Mouse (Mus musculus) MEL (cell line): ENCODE measurements around the gene Dnajb8. TPM values are rescaled to one million over a fixed set of nuclear protein-coding genes. Genes with fewer than 3 reads are reported as not detected.

Source experiments
- DNase-seq: peaks from one replicate; pipeline ENCODE4 v3.0.0; 2011; ENCODE audit warnings: low read depth, low spot score
- H3K27ac ChIP-seq: 2 replicates; pipeline ENCODE4 v1.5.1; 2012; ENCODE audit warnings: low read depth, mild to moderate bottlenecking, control low read depth, low read length, moderate library complexity; ENCODE audit not compliant: control insufficient read depth
- H3K27me3 ChIP-seq, 2 experiments: fragments of 150-350 bp in 1 of 2; sonication (generic) in 1 of 2; 2 replicates each; pipeline ENCODE4 v1.6.1; 2012; ENCODE audit warnings: low read length in 2 of 2, mild to moderate bottlenecking in 2 of 2, improper control_type of control experiment in 1 of 2, moderate library complexity in 1 of 2; ENCODE audit not compliant: insufficient read depth in 2 of 2, control insufficient read depth in 1 of 2
- H3K36me3 ChIP-seq, 2 experiments: 2 replicates each; pipeline ENCODE4 v1.6.1; 2012 to 2014; ENCODE audit warnings: low read length in 2 of 2, improper control_type of control experiment in 1 of 2, inconsistent platforms in 1 of 2, mild to moderate bottlenecking in 1 of 2; ENCODE audit not compliant: insufficient read depth in 2 of 2, control insufficient read depth in 1 of 2
- H3K4me1 ChIP-seq, 2 experiments: fragments of 150-350 bp in 1 of 2; sonication (generic) in 1 of 2; 2 replicates each; pipeline ENCODE4 v1.6.1; 2012; ENCODE audit warnings: low read length in 2 of 2, improper control_type of control experiment in 1 of 2, mild to moderate bottlenecking in 1 of 2; ENCODE audit not compliant: insufficient read depth in 2 of 2, control insufficient read depth in 1 of 2
- H3K4me3 ChIP-seq, 2 experiments: fragments of 150-350 bp in 1 of 2; sonication (generic) in 1 of 2; 2 replicates each; pipeline ENCODE4 v1.5.1; 2012; ENCODE audit warnings: low read depth in 2 of 2, low read length in 2 of 2, mild to moderate bottlenecking in 2 of 2, moderate library complexity in 2 of 2, control low read depth in 1 of 2, improper control_type of control experiment in 1 of 2; ENCODE audit not compliant: control insufficient read depth in 1 of 2, insufficient read depth in 1 of 2
- H3K79me2 ChIP-seq: 2 replicates; pipeline ENCODE4 v1.6.1; 2012; ENCODE audit warnings: mild to moderate bottlenecking, low read length, moderate library complexity; ENCODE audit not compliant: control insufficient read depth, poor library complexity, insufficient read depth
- H3K9ac ChIP-seq: 2 replicates; pipeline ENCODE4 v1.6.1; 2012; ENCODE audit warnings: low read depth, mild to moderate bottlenecking, control low read depth, low read length, moderate library complexity; ENCODE audit not compliant: control insufficient read depth, poor library complexity, severe bottlenecking
- H3K9me3 ChIP-seq: fragments of 150-350 bp; sonication (generic); replicated peaks from 2 replicates; pipeline ENCODE4 v1.6.1; 2012; ENCODE audit warnings: mild to moderate bottlenecking, low read length, improper control_type of control experiment, moderate library complexity; ENCODE audit not compliant: insufficient read depth
- BHLHE40 ChIP-seq: IDR thresholded peaks from 2 replicates; pipeline ENCODE4 v1.6.1; 2012; ENCODE audit warnings: low read depth, mild to moderate bottlenecking, inconsistent platforms, low read length, improper control_type of control experiment, borderline replicate concordance
- CHD1 ChIP-seq: IDR thresholded peaks from 2 replicates; pipeline ENCODE4 v1.6.1; 2012; ENCODE audit warnings: low read depth, mild to moderate bottlenecking, inconsistent platforms, low read length, improper control_type of control experiment
- CHD2 ChIP-seq: IDR thresholded peaks from 2 replicates; pipeline ENCODE4 v1.6.1; 2011; ENCODE audit warnings: low read length, improper control_type of control experiment
- CTCF ChIP-seq, 3 experiments: IDR thresholded peaks in 2 of 3; conservative IDR thresholded peaks in 1 of 3; 2 replicates each; pipeline ENCODE4 v1.5.1; 2011 to 2012; ENCODE audit warnings: low read length in 3 of 3, low read depth in 2 of 3, mild to moderate bottlenecking in 2 of 3, improper control_type of control experiment in 1 of 3, inconsistent platforms in 1 of 3, mixed read lengths in 1 of 3, moderate library complexity in 1 of 3; ENCODE audit not compliant: control insufficient read depth in 1 of 3, insufficient read depth in 1 of 3, poor library complexity in 1 of 3, severe bottlenecking in 1 of 3
- ELF1 ChIP-seq: IDR thresholded peaks from 2 replicates; pipeline ENCODE4 v1.6.1; 2014; ENCODE audit warnings: low read depth, mild to moderate bottlenecking, inconsistent platforms, low read length, improper control_type of control experiment, moderate library complexity
- ETS1 ChIP-seq: IDR thresholded peaks from 2 replicates; pipeline ENCODE4 v1.6.1; 2012; ENCODE audit warnings: low read depth, mild to moderate bottlenecking, inconsistent platforms, low read length, improper control_type of control experiment, moderate library complexity
- GATA1 ChIP-seq: IDR thresholded peaks from 2 replicates; pipeline ENCODE4 v1.6.1; 2011; ENCODE audit warnings: low read depth, low read length, improper control_type of control experiment
- JUND ChIP-seq: IDR thresholded peaks from 2 replicates; pipeline ENCODE4 v1.6.1; 2011; ENCODE audit warnings: low read depth, mild to moderate bottlenecking, improper control_type of control experiment, low read length
- MAX ChIP-seq: IDR thresholded peaks from 2 replicates; pipeline ENCODE4 v1.6.1; 2011; ENCODE audit warnings: low read length, improper control_type of control experiment
- MAZ ChIP-seq: IDR thresholded peaks from 2 replicates; pipeline ENCODE4 v1.6.1; 2012; ENCODE audit warnings: low read depth, mild to moderate bottlenecking, inconsistent platforms, low read length, improper control_type of control experiment
- POLR2AphosphoS5 ChIP-seq: IDR thresholded peaks from 2 replicates; pipeline ENCODE4 v1.6.1; 2012; ENCODE audit warnings: low read depth, borderline replicate concordance, mild to moderate bottlenecking, inconsistent platforms, low read length, moderate library complexity, mixed read lengths
- ZC3H11A ChIP-seq: IDR thresholded peaks from 2 replicates; pipeline ENCODE4 v1.6.1; 2012; ENCODE audit warnings: low read depth, mild to moderate bottlenecking, inconsistent platforms, low read length, improper control_type of control experiment
- ZNF384 ChIP-seq: IDR thresholded peaks from 2 replicates; pipeline ENCODE4 v1.6.1; 2012; ENCODE audit warnings: low read depth, mild to moderate bottlenecking, inconsistent platforms, low read length, improper control_type of control experiment
- polyA plus RNA-seq, 2 experiments: library from polyadenylated mRNA; stranded (reverse) in 1 of 2; unstranded in 1 of 2; fragments of >175 nt in 1 of 2; fragments of >200 nt in 1 of 2; gene quantifications; 2 replicates each; pipeline versions ENCODE4 v1.2.1 to v1.2.4; 2012; ENCODE audit warnings: low replicate concordance in 2 of 2, low read depth in 1 of 2; ENCODE audit not compliant: insufficient read length in 2 of 2, insufficient read depth in 1 of 2, missing spikeins in 1 of 2
- total RNA-seq: library from RNA; depleted of rRNA; stranded (reverse); fragments of 300-350 nt; gene quantifications from 2 replicates; pipeline ENCODE4 v1.2.3, GENCODE M21; 2012

The Dnajb8 gene
- total and polyA plus RNA-seq, 3 experiments = not detected

GRCm38 (mm10) chr6:88265355-88265754, 43.3 kb downstream of the Dnajb8 start:
- Histone ChIP-seq H3K36me3 (no peaks in the 10 kb centered on the region; a peak in 2 of 4 replicates), H3K4me1 (peaks cover 5 to 7% of the 10 kb centered on the region in 2 experiments; a peak in 3 of 4 replicates), H3K27ac (no peak overlapping the region), H3K9me3 (no peaks in the 10 kb centered on the region), H3K79me2 (no peaks in the 10 kb centered on the region), H3K27me3 (no peaks in the 10 kb centered on the region), H3K9ac (no peak overlapping the region), H3K4me3 (no peak overlapping the region)
- no peak for DNase-seq
- TF ChIP-seq GATA1 (no peak), ETS1 (no peak), POLR2AphosphoS5 (no peak), ZC3H11A (no peak), ZNF384 (no peak), BHLHE40 (no peak)

- no peaks in the 10 kb centered on the region; a peak in 2 of 4 replicates for H3K36me3 ChIP-seq
- no peak for DNase-seq
- H3K9me3 ChIP-seq = no peaks in the 10 kb centered on the region
- no peak overlapping the region for H3K27ac ChIP-seq
- no peak for TF ChIP-seq CHD2
- TF ChIP-seq MAX = no peak
- TF ChIP-seq ETS1 = no peak
- no peak for TF ChIP-seq CTCF (IDR thresholded peaks at IDR 0.05 in 2 of 3, conservative IDR thresholded peaks at IDR 0.05 in 1 of 3; ENCODE audit: control insufficient read depth in 1 of 3, insufficient read depth in 1 of 3, low read depth in 2 of 3, low read length in 3 of 3, poor library complexity in 1 of 3, severe bottlenecking in 1 of 3)
- H3K4me1 ChIP-seq = peaks cover 0 to under 1% of the 10 kb centered on the region in 2 experiments; a peak in 1 of 4 replicates
- H3K4me3 ChIP-seq = no peak overlapping the region
- no peaks in the 10 kb centered on the region for H3K79me2 ChIP-seq
- no peak overlapping the region for H3K9ac ChIP-seq
- H3K27me3 ChIP-seq = no peaks in the 10 kb centered on the region
These were observed 44.0 kb downstream of the Dnajb8 start for GRCm38 (mm10) chr6:88266055-88266454.

GRCm38 (mm10) chr6:88267068-88267467, 45.0 kb downstream of the Dnajb8 start:
- no peak for DNase-seq
- H3K36me3 ChIP-seq = no peaks in the 10 kb centered on the region
- H3K27me3 ChIP-seq = no peaks in the 10 kb centered on the region
- no peaks in the 10 kb centered on the region; a peak in 1 of 4 replicates for H3K4me1 ChIP-seq
- no peak overlapping the region for H3K4me3 ChIP-seq
- H3K79me2 ChIP-seq = no peaks in the 10 kb centered on the region
- no peaks in the 10 kb centered on the region for H3K9me3 ChIP-seq
- TF ChIP-seq MAZ = no peak
- no peak for TF ChIP-seq CHD1
- TF ChIP-seq ELF1 = no peak
- no peak for TF ChIP-seq JUND
- H3K9ac ChIP-seq = no peak overlapping the region
- no peak overlapping the region for H3K27ac ChIP-seq
